Mouse (Mus musculus) midbrain, embryonic 10.5 days (tissue): ENCODE data around the gene Treml2. TPM values are rescaled to one million over a fixed set of nuclear protein-coding genes. Genes with fewer than 3 reads are reported as not detected.

Source experiments
- DNase-seq: peaks from one replicate; pipeline ENCODE4 v3.0.0-alpha.2; 2017; ENCODE audit warnings: low spot score
- H3K27ac ChIP-seq: fragments of 300-500 bp; sonication (generic); replicated peaks from 2 replicates; pipeline ENCODE4 v1.5.1; 2016; ENCODE audit warnings: mild to moderate bottlenecking
- H3K27me3 ChIP-seq: fragments of 300-500 bp; sonication (generic); 2 replicates; pipeline ENCODE4 v1.6.1; 2016; ENCODE audit warnings: low read depth, mild to moderate bottlenecking; ENCODE audit not compliant: poor library complexity, severe bottlenecking
- H3K36me3 ChIP-seq: fragments of 300-500 bp; sonication (generic); 2 replicates; pipeline ENCODE4 v1.6.1; 2016; ENCODE audit warnings: mild to moderate bottlenecking, moderate library complexity
- H3K4me1 ChIP-seq: fragments of 300-500 bp; sonication (generic); 2 replicates; pipeline ENCODE4 v1.6.1; 2016
- H3K4me3 ChIP-seq: fragments of 300-500 bp; sonication (generic); 2 replicates; pipeline ENCODE4 v1.5.1; 2016; ENCODE audit warnings: mild to moderate bottlenecking, moderate library complexity
- H3K9me3 ChIP-seq: fragments of 300-500 bp; sonication (generic); replicated peaks from 2 replicates; pipeline ENCODE4 v1.6.1; 2016; ENCODE audit warnings: mild to moderate bottlenecking
- WGBS: fragments of 180-500 bp; shearing (Covaris S2); methylation state at CpG from one replicate; pipeline ENCODE4 v1.1.7; 2016; 5-methylcytosine and 5-hydroxymethylcytosine counted together
- polyA plus RNA-seq: library from polyadenylated mRNA; unstranded; fragments of >200 nt; fragmentation: Nextera tagmentation; extraction: Ambion mirVana; gene quantifications from 2 replicates; pipeline ENCODE4 v1.2.1, GENCODE M21; 2016

Treml2 gene
- polyA plus RNA-seq, result 0.24 and 0.53 TPM in 2 replicates

GRCm38 (mm10) chr17:48299203-48299602 lies at the start of gene Treml2:
Treml2 (plus strand) TSS chr17:48299498.
- Histone ChIP-seq H3K27me3 (no peaks in the 10 kb centered on the region), H3K4me1 (peaks cover 4% of the 10 kb centered on the region), H3K4me3 (no peak within 1 kb of the TSS), H3K9me3 (no peaks in the 10 kb centered on the region), H3K36me3 (no peaks in the 10 kb centered on the region), H3K27ac (peak within 1 kb of the TSS; percentile 24)
- DNase-seq, result no peak
- 48% methylated on average over 3 of the region's 4 CpGs for WGBS

DNA sequence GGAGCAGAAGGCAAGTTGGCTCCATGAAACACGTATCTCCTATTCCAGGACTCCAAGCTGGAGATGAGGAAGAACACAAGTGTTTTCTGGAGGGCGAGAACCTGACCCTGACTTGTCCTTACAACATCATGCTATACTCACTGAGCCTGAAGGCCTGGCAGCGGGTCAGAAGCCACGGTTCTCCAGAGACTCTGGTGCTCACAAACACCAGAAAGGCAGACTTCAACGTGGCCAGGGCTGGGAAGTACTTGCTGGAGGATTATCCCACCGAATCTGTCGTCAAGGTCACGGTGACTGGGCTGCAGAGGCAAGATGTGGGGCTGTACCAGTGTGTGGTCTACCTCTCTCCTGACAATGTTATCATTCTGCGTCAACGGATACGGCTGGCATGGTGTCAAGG lies 49.8 kb upstream of the Treml2 start:
- Histone ChIP-seq H3K27ac (no peak overlapping the region), H3K9me3 (no peaks in the 10 kb centered on the region), H3K36me3 (no peaks in the 10 kb centered on the region), H3K27me3 (no peaks in the 10 kb centered on the region), H3K4me1 (peaks cover 5% of the 10 kb centered on the region; the same call in 1 of the 2 replicates), H3K4me3 (no peak overlapping the region)
- DNase-seq, result no peak
- 83% methylated on average over 11 of the region's 11 CpGs for WGBS

DNA sequence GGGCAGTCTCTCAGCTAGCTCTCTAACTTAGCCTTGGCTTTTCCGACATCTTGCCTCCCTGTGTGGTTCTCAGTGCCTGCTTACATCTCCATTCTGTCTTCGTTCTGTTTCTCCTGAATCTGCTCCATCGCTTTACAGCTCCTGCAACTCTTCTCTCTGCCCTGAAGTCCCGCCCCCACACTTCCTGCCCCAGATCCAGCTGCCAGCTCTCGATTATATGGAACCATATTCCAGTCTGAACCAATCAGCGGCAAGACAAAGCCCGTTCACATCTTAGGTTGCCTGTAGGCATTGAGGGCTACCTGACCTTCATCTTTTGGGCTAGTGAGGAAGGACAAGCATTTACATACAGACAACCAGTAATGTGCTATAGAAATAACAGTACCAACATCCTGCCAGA lies 48.7 kb upstream of the Treml2 start:
- Histone ChIP-seq H3K36me3 (no peaks in the 10 kb centered on the region), H3K4me1 (peaks cover 5% of the 10 kb centered on the region; the same call in 1 of the 2 replicates), H3K27ac (no peak overlapping the region), H3K27me3 (no peaks in the 10 kb centered on the region), H3K9me3 (no peaks in the 10 kb centered on the region), H3K4me3 (no peak overlapping the region)
- 92% methylated on average over 7 of the region's 7 CpGs for WGBS
- no peak for DNase-seq

- no peak overlapping the region for H3K4me3 ChIP-seq
- peaks cover 13% of the 10 kb centered on the region for H3K9me3 ChIP-seq
- peaks cover 5% of the 10 kb centered on the region; the same call in 1 of the 2 replicates for H3K4me1 ChIP-seq
- DNase-seq, result no peak
- no peak overlapping the region for H3K27ac ChIP-seq
- no peaks in the 10 kb centered on the region for H3K36me3 ChIP-seq
- no peaks in the 10 kb centered on the region for H3K27me3 ChIP-seq
These were observed 42.7 kb upstream of the Treml2 start for GRCm38 (mm10) chr17:48256575-48256974.

GRCm38 (mm10) chr17:48261868-48262267 lies 37.4 kb upstream of the Treml2 start:
- no peaks in the 10 kb centered on the region for H3K36me3 ChIP-seq
- no peak overlapping the region for H3K27ac ChIP-seq
- no peak overlapping the region for H3K4me3 ChIP-seq
- 84% methylated on average over 2 of the region's 2 CpGs for WGBS
- H3K27me3 ChIP-seq, result no peaks in the 10 kb centered on the region
- H3K9me3 ChIP-seq, result peaks cover 13% of the 10 kb centered on the region
- H3K4me1 ChIP-seq, result peaks cover 14% of the 10 kb centered on the region
- no peak for DNase-seq

DNA sequence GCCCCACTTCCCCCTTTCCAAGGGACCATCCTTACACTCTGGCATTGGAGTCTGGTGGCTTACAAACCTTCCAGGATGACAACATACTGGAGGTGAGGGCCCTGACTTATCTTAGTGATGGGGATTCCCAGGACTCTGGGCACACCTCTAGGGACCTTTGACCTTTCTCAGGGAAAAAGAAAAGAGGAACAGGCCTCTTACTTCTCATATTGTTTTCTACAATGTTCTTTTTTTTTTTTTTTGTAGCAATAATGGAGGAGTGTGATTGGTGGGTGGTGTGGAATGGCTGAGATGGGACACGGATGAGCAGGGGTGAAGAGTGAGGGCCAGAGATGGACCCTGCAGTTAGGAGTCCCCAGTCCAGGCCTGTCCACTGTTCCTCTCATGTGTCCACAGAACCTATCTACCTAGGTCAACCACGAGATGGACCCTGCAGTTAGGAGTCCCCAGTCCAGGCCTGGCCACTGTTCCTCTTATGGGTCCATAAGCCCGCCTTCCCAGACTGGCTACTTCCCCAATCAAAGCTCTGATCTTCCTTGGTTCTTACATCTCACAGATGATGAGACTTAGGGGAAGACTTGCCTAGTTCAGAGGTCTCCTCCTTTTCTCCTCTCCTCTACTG lies 35.4 kb upstream of the Treml2 start, which contains the start of gene Treml4:
Treml4 (plus strand) TSS at position 555 of the 622 bp plus-strand sequence.
- no peaks in the 10 kb centered on the region for H3K27me3 ChIP-seq
- H3K4me3 ChIP-seq, result no peak within 1 kb of the TSS
- 80% methylated on average over 3 of the region's 3 CpGs for WGBS
- H3K4me1 ChIP-seq, result peaks cover 14% of the 10 kb centered on the region
- H3K27ac ChIP-seq, result no peak within 1 kb of the TSS
- peaks cover 11% of the 10 kb centered on the region for H3K9me3 ChIP-seq
- H3K36me3 ChIP-seq, result no peaks in the 10 kb centered on the region
- DNase-seq, result no peak

DNA sequence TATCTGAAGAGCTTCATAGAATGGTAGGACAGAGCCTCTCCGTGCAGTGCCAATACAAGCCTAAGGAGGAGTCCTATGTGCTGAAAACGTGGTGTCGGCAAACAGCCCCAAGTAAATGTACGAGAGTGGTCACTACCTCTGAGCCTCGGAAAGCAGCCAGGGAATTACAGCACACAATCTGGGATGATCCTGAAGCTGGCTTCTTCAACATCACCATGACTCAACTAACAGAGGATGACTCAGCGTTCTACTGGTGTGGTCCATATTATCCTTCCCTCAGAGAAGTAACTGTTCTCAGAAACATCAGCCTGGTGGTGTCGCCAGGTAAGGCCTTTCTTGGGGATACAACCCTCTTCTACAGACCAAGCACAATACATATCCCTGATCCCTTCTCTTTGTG lies 34.6 kb upstream of the Treml2 start:
- DNase-seq, result no peak
- H3K36me3 ChIP-seq, result no peaks in the 10 kb centered on the region
- 91% methylated on average over 7 of the region's 7 CpGs for WGBS
- H3K27ac ChIP-seq, result no peak overlapping the region
- H3K27me3 ChIP-seq, result no peaks in the 10 kb centered on the region
- peaks cover 3% of the 10 kb centered on the region; the same call in 1 of the 2 replicates for H3K9me3 ChIP-seq
- peaks cover 14% of the 10 kb centered on the region for H3K4me1 ChIP-seq
- no peak overlapping the region for H3K4me3 ChIP-seq

GRCm38 (mm10) chr17:48266138-48266537 lies 33.2 kb upstream of the Treml2 start:
- 33% methylated on average over 2 of the region's 2 CpGs for WGBS
- Histone ChIP-seq H3K36me3 (no peaks in the 10 kb centered on the region), H3K27ac (no peak overlapping the region)

DNA sequence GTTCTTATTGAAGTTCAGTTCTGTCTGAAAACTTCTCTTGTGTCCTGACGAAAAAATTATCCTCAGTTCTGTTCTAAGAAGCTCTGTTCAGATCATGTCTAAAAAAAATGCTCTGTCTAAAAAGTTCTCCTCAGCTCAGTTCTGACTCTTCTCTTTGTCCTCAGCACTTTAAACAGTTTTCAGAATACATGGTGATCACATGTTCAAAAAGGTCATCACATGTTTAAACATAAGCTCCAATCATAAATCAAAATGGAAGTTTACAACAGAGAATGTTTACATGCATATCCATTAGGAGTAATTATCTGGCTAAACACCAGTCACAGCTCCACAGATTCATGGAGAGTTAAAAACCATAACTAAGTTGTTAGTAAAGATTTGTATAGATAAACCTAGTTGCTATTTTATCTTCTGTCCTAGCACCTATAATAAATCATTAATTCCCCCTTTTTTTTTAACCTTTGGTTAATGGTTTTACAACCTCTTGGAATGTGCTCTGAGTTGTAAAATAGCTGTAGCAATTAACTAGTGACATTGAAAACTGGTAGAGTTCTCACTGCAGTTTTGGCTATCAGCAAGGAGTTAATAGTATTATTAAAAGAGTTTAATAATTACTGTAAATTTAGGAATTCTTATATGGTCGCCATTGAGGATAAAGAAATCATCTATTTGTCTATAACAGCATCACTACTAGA lies 32.5 kb upstream of the Treml2 start:
- WGBS, result 53% methylated on average over 2 of the region's 2 CpGs
- Histone ChIP-seq H3K4me3 (no peak overlapping the region), H3K27me3 (no peaks in the 10 kb centered on the region), H3K36me3 (no peaks in the 10 kb centered on the region), H3K9me3 (no peaks in the 10 kb centered on the region), H3K27ac (no peak overlapping the region), H3K4me1 (peaks cover 14% of the 10 kb centered on the region)
- no peak for DNase-seq

More at GRCm38 (mm10) chr17:48266138-48266537, 33.2 kb upstream of the Treml2 start:
- DNase-seq, result no peak
- no peak overlapping the region for H3K4me3 ChIP-seq
- no peaks in the 10 kb centered on the region for H3K27me3 ChIP-seq
- no peaks in the 10 kb centered on the region for H3K9me3 ChIP-seq
- peaks cover 14% of the 10 kb centered on the region for H3K4me1 ChIP-seq

- Histone ChIP-seq H3K36me3 (no peaks in the 10 kb centered on the region), H3K27me3 (no peaks in the 10 kb centered on the region), H3K4me1 (peaks cover 14% of the 10 kb centered on the region), H3K27ac (no peak overlapping the region), H3K4me3 (no peak overlapping the region), H3K9me3 (no peaks in the 10 kb centered on the region)
- DNase-seq, result no peak
- WGBS, result 82% methylated on average over 1 of the region's 1 CpGs
These were observed 31.7 kb upstream of the Treml2 start for GRCm38 (mm10) chr17:48267591-48267990.

DNA sequence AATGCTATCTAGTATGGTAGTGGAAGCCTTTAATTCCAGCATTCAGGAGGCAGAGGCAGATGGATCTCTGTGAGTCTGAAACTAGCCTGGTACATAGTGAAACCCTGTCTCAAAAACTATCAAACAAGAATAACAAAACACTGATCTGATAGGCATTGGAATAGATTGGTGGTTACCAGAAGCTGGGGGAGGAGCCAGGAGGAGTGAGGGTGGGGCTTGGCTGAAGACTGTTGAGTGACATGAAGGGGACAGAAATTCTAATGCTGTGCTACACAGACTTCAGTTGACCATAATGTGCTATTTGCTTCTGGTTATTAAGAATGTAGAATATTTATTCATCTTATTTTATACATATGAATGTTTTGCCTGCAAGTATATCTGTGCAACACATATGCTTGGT lies 31.0 kb upstream of the Treml2 start:
- Histone ChIP-seq H3K27me3 (no peaks in the 10 kb centered on the region), H3K27ac (no peak overlapping the region), H3K9me3 (no peaks in the 10 kb centered on the region), H3K4me3 (no peak overlapping the region), H3K4me1 (peaks cover 14% of the 10 kb centered on the region), H3K36me3 (no peaks in the 10 kb centered on the region)
- no peak for DNase-seq

GRCm38 (mm10) chr17:48269833-48270232 lies 29.5 kb upstream of the Treml2 start:
- no peak for DNase-seq
- WGBS, result 78% methylated on average over 4 of the region's 4 CpGs
- H3K9me3 ChIP-seq, result no peaks in the 10 kb centered on the region
- peaks cover 14% of the 10 kb centered on the region for H3K4me1 ChIP-seq
- no peak overlapping the region for H3K4me3 ChIP-seq
- H3K27ac ChIP-seq, result no peak overlapping the region
- no peaks in the 10 kb centered on the region for H3K27me3 ChIP-seq
- no peaks in the 10 kb centered on the region for H3K36me3 ChIP-seq

DNA sequence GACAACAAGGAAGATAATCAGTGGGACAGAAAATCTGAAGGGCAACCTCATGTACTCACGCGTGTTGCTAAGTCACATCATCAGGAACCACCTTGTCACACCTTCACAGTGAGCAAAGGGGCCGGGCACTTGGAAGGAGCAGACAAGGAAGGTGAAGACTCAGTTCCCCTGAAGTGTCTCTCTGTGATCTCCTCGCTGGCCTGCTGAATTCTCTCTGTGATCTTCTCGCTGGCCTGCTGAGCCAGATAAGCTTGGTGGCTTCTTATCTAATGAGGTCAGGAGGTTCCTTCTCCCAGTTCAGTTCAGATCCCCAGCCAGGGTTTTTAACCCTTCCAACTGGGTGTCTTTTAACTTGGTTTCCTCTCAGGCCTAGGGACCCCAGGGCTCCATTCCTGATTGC lies 27.1 kb upstream of the Treml2 start:
- Histone ChIP-seq H3K27ac (no peak overlapping the region), H3K9me3 (no peaks in the 10 kb centered on the region), H3K27me3 (no peaks in the 10 kb centered on the region), H3K36me3 (no peaks in the 10 kb centered on the region), H3K4me1 (no peaks in the 10 kb centered on the region), H3K4me3 (no peak overlapping the region)
- WGBS, result 78% methylated on average over 5 of the region's 5 CpGs
- no peak for DNase-seq
